Mouse (Mus musculus): ENCODE results near the gene Gm45021.

The Gm45021 gene

DNA sequence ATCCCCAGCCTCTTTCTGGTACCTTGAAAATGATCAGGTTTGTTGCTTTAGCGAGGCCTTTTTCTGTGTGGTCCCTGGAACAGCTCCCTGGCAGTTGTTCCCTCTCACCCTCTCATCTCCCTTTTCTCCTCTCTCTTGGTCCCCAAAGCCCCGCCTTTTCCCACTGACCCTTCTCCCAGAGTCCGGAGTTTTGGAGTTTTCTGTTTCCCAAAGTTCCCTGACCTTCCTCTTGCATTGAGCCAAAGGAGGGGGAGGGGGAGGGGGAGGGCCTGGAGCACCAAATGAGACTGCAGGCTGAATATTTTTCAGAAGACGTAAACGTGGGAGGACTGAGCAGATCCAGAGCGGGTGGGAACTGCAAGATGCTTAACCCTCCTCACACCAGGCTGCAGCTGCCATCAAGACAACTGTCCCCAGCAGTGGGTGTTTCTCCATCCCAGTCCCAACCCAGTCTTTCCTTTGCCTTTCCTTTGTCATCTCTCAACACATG, 16.8 kb upstream of the Gm45021 start, which contains the start of gene Rarres2:
Gene Rarres2 (minus strand): TSS at position 218 of the 490 bp plus-strand sequence.
- DNase-seq (ENCODE audit: low spot score in 2 of 2): peak; percentile 80 to 81

GRCm38 (mm10) chr6:48573280-48573679, 16.1 kb upstream of the Gm45021 start:
- DNase-seq (ENCODE audit: low spot score in 2 of 2): peak; percentile 60 to 74

- no peak for DNase-seq (ENCODE audit: low spot score in 2 of 2)
Measured at GRCm38 (mm10) chr6:48573981-48574380, 15.4 kb upstream of the Gm45021 start.

DNA sequence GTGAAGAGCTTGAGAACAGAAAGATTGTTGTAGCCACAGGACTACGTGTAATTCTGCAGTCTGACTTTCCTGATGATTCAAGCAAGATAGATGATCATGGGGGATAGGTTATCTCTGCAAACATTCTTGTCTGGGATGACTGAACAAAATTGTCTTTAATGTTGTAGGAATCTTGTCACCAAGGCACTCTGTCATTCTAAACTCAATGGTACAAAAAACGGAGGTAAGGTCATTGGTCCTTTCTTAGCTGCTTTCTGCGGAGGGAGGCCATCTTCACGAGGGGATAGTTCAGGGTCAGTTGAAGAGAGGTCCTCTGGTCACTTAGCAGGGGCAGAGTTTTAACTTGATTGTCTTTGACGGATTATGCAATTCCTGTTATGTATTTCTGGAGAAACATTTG, 10.7 kb upstream of the Gm45021 start:
- DNase-seq (ENCODE audit: low spot score in 2 of 2): no peak

GRCm38 (mm10) chr6:48579215-48579648, 10.2 kb upstream of the Gm45021 start:
- peak; percentile 57 to 70 for DNase-seq (ENCODE audit: low spot score in 2 of 2)

- DNase-seq (ENCODE audit: low spot score in 2 of 2): no peak
Measured at GRCm38 (mm10) chr6:48581257-48581656, 8.2 kb upstream of the Gm45021 start.

- peak in 1 of 2 experiments; percentile 48 for DNase-seq (ENCODE audit: low spot score in 2 of 2)
Measured at GRCm38 (mm10) chr6:48582037-48582436, 7.4 kb upstream of the Gm45021 start.

DNA sequence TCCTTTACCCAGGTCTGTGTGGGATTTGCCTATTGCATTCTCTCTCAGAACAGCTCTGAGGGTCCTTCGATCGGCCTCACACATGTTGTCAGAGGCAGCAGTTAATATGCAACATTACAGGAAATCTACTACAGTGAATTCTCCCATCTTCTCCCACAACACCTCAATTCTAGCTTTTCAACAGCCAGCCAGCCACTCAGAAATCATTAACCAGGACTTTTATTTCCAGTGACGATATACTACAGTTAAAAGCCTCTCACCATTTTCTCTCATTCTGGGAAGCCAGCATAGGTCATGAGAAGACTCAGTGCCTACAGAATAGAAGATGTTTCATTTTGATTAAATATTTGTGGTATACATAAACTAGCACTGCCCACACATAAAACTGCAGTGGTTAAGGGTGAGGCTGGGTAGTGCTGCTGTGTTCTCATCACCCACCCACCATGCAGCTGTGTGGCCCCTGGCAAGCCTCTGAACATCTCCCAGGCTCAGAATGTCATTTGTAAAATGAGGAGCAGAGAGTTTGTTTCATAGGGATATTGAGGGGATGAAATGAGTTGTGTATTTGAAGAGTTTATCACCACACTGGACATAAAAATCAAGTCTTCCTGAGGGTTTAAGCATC, 1.9 kb downstream of the Gm45021 start:
- DNase-seq (ENCODE audit: low spot score in 2 of 2): no peak

- DNase-seq (ENCODE audit: low spot score in 2 of 2): no peak
Measured at GRCm38 (mm10) chr6:48591871-48592270, 2.5 kb downstream of the Gm45021 start.

DNA sequence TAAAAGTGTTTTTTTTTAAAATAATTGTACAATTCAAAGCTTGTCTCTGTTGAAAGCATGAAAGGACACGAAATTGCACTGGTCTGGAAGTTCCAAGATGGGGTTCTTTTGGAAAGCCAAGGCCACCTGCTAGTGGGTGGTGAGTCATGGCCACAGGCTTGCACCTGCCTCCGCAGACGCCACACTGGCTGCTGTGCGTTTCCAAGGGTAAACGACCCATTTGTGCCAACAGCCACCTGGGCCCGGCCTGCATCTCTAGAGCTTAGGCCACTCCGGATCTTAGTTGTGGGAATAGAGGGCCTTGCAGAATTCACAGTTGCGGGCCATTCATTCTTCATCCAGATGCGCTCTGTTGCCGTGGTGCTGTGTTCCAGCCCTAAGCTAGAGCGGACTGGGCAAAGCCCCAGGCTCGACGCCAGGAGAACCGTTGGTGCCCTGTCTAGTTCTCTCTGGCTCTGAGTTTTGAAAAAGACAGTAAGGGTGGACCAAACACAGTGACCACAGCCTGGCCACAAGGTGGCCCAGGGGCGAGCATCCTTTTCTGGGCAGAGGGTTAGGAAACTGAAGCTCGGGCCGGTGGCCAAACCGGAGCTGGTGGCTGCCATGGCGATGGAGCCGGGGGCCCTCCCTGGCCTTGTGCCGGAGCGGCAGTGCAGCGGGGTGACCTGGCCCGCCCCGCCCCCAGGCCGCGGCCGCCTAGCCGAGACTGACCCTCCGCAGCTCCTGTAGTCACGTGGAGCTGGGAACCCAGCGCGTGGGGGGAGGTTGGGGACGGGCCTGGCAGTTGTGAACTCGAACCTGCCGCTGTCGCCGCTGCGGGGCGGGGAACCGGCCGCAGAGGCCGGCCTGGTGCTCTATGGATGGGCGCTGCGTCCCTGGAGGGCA, 4.0 kb downstream of the Gm45021 start, which contains the start of the genes Repin1 and Gm44965:
Gene Repin1 (plus strand): TSS at position 726 of the 885 bp plus-strand sequence.
Gene Gm44965 (plus strand): TSS at position 784 of the 885 bp plus-strand sequence.
- peak; percentile 93 to 95 for DNase-seq (ENCODE audit: low spot score in 2 of 2)

DNA sequence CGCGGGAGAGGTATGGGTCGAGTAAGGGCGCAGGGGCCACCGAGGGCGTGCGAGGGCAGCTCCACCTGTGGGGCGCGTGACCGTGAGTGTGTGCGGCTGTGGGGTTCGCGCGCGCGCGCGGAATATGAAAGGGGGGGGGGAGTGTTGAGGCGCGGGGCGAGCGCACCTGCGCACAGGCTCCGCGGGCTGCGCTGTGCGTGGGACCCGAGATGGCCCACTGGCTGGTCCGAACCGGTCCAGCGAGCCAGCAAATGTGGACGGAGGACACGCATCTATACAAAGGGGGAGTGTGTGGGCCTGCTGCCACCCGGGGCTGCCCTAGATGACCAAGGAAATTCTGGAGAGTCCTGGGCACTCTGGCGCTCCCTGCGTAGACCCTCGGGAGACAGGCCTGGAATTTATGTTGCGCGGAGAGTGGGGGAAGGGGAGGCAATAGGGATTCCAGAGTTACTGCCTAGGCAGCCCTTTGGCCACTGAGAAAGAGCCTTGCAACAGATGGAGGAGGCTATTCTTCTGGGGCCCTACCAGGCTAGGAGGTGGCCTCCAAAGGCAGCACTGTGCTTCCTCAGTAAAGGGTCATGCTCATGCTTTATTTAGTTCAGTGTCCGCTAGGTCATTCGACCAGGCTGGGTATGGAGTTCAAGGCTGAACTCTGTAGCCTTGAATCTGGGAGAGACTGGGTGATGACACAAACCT, 4.8 kb downstream of the Gm45021 start:
- peak; percentile 39 to 43 for DNase-seq (ENCODE audit: low spot score in 2 of 2)

DNA sequence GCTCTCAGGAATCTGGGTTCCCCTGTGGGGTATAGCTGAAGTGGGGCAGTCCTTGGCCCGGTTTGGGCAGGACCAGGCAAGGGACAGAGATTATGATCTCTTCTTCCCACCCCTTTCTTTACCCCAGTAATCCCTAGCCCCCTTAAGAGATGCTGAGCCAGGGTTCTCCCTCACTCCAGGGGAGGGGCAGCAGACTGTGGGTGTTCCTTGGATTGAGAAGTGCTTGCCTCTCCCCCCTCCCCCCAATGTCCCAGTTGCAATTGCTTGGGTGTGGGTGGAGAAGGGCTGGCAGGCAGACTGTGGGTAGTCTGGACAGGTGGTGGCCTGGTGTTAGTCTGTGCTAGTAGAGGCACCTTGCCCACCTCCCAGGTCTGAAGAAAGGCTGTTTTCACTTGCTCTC, 5.9 kb downstream of the Gm45021 start:
- DNase-seq (ENCODE audit: low spot score in 2 of 2): no peak

- no peak for DNase-seq (ENCODE audit: low spot score in 2 of 2)
Measured at GRCm38 (mm10) chr6:48596545-48597232, 7.3 kb downstream of the Gm45021 start.

DNA sequence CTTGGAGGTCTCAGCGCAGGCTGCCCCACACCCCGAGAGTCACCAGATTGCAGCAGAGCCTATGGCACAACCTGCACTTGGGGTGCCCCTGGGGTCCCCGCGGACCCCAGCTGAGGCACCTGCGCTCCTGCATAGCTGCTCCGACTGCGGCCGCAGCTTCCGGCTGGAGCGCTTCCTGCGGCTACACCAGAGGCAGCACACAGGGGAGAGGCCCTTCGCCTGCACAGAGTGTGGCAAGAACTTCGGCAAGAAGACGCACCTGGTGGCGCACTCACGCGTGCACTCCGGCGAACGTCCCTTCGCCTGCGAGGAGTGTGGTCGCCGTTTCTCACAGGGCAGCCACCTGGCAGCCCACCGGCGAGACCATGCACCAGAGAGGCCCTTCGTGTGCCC, 7.8 kb downstream of the Gm45021 start:
- DNase-seq (ENCODE audit: low spot score in 2 of 2): no peak

DNA sequence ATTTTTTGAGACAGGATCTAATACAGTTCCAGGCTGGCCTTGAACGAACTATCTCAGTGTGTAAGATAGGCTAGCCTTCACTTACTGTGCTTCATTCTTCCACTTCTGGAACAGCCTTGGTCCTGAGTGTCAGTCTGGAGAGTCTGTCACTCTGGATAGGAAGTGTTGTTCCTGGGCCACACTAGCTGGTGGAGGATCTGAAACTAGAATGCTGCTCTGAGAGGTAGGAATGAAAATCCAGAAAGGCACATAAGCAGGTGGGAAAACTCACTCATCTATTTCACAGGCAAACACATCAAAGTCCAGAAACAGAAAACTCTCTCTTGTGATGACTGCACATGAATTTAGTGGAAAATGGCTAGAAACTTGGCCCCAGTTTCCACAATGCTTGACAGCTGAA, 11.2 kb downstream of the Gm45021 start:
- DNase-seq (ENCODE audit: low spot score in 2 of 2): no peak

- peak; percentile 97 for DNase-seq (ENCODE audit: low spot score in 2 of 2)
Measured at GRCm38 (mm10) chr6:48601271-48602079, 12.1 kb downstream of the Gm45021 start, which contains the start of gene Zfp775. Gene Zfp775 (plus strand): TSS chr6:48602063.

DNA sequence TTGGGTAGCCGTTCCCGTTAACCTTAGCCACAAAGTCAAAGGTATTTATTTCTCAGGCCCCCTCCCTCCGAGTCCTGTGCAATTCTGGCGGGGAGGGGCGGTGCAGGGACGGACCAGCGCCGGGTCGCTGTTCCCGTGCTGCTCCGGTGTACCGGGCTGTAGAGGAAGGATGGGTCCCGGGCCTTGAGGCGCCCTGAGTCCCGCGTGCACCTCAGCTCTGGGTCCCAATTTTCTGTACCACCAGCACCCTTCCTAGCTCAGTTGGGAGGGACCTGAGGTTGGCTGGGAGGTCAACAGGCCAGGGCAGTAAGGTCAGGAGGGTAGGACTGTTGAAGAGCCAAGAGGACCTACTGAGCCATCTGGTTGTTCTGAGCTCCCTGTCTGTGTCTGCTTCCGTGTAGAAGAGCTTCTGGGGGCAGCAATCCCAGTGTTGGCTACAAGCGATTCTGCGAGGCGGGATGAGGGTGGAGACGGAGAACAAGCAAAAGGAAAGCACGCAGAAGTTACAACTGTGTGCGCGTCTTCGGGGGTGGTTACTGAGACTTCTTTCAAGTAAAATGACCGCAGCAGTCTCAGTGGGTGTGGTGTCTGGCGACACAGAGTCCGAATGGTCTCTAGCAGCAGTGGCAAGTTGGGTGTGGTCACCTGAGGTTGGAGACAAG, 12.8 kb downstream of the Gm45021 start:
- DNase-seq (ENCODE audit: low spot score in 2 of 2): no peak

GRCm38 (mm10) chr6:48608124-48608523, 18.7 kb downstream of the Gm45021 start:
- DNase-seq (ENCODE audit: low spot score in 2 of 2): no peak

- no peak for DNase-seq (ENCODE audit: low spot score in 2 of 2)
Measured at GRCm38 (mm10) chr6:48609512-48609911, 20.1 kb downstream of the Gm45021 start.

DNA sequence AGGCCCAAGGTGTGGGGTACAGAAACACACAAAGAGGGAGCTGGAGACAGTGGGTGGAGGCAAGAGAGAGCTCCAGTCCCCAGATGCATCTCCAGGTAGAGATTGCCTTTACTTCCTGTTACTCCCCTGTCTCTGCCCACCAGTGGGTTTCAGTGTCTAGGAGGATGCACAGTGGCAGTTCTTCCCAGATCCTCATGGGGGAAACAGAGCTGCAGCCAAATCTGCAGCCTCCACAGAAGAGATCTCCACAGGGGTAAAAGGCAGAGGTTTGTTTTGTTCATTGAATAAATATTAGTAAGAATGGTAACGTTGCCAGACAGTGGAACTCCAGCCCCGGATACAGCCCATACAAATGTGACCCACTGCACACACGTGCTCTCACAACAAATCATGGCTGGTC, 21.2 kb downstream of the Gm45021 start:
- DNase-seq (ENCODE audit: low spot score in 2 of 2): no peak

Measured in heart, adult 9 months (tissue).